Mouse (Mus musculus) liver, embryonic 12.5 days (tissue): ENCODE data around the gene Rsrc2. TPM values are rescaled to one million over a fixed set of nuclear protein-coding genes. Genes with fewer than 3 reads are reported as not detected.

Experiments
- ATAC-seq: fragments of 200-750 bp; cut with Nextera tagmentation; 2 replicates; pipeline ENCODE4 v1.8.0; 2017; ENCODE audit warnings: moderate number of reproducible peaks, mild to moderate bottlenecking, moderate library complexity
- H3K27ac ChIP-seq: fragments of 300-500 bp; sonication (generic); 2 replicates; pipeline ENCODE4 v1.5.1; 2016; ENCODE audit warnings: mild to moderate bottlenecking
- H3K27me3 ChIP-seq: fragments of 300-500 bp; sonication (generic); replicated peaks from 2 replicates; pipeline ENCODE4 v1.6.1; 2016; ENCODE audit warnings: mild to moderate bottlenecking, moderate library complexity
- H3K36me3 ChIP-seq: fragments of 300-500 bp; sonication (generic); 2 replicates; pipeline ENCODE4 v1.6.1; 2016; ENCODE audit warnings: mild to moderate bottlenecking, moderate library complexity
- H3K4me1 ChIP-seq: fragments of 300-500 bp; sonication (generic); 2 replicates; pipeline ENCODE4 v1.6.1; 2016
- H3K4me2 ChIP-seq: fragments of 300-500 bp; sonication (generic); 2 replicates; pipeline ENCODE4 v1.6.1; 2016; ENCODE audit warnings: mild to moderate bottlenecking, moderate library complexity
- H3K4me3 ChIP-seq: fragments of 300-500 bp; sonication (generic); 2 replicates; pipeline ENCODE4 v1.5.1; 2016; ENCODE audit warnings: mild to moderate bottlenecking, moderate library complexity
- H3K9ac ChIP-seq: fragments of 300-500 bp; sonication (generic); 2 replicates; pipeline ENCODE4 v1.6.1; 2016; ENCODE audit warnings: mild to moderate bottlenecking, moderate library complexity
- H3K9me3 ChIP-seq: fragments of 300-500 bp; sonication (generic); replicated peaks from 2 replicates; pipeline ENCODE4 v1.6.1; 2016; ENCODE audit warnings: mild to moderate bottlenecking, moderate library complexity
- WGBS: fragments of 180-500 bp; shearing (Covaris S2); methylation state at CpG from one replicate; pipeline ENCODE4 v1.1.7; 2016; ENCODE audit not compliant: insufficient replicate concordance; 5-methylcytosine and 5-hydroxymethylcytosine counted together
- polyA plus RNA-seq: library from polyadenylated mRNA; unstranded; fragments of >200 nt; fragmentation: Nextera tagmentation; extraction: Ambion mirVana; gene quantifications from 2 replicates; pipeline ENCODE4 v1.2.1, GENCODE M21; 2016

Rsrc2 gene
- polyA plus RNA-seq, 1 experiment from 2014 or later = 64.6 TPM

DNA sequence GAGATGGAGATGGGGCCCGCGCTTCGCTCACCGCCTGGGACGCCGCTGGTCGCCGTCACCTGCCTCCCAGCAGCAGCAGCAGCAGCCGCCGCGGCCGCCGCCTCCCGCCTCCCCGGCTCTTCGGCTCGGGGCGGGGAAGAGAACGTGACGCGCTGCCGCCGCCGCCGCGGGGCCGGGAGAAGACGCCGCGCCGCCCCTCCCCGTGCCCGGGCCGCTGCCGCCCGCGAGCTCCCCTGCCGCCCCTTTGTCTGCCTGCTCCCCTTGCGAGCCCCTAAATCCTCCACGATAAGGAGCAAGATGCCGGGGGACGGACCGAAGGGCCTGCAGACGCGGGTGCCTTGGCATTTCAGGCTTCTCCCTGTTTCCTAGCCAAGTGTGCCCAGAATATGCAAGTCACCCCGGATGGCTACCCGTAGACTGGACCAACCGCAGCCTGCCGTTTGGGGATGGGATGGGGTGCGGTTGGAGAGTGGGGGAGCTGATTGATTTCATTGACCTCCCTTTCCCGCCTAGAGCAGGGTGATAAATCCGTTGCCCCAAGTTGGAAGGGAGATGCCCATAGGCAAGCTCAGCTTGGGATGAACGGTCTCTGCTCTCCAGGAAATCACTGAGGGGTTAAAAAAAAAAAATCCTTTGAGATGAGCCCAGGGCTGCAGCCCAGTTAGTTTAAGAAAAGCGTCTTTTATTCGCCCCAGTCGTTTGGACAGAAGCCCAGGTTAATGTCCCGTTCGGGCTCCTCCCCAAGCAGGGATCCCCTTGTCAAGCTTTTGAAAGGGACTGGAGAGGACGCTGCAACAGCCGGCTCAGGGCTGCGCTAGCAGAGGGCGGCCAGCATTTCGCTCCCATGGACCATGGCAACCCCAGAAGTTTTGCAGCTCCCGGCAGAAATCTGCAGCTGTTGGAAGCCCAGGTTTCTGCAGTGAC, 64.7 kb downstream of the Rsrc2 start, which contains the start of gene Clip1:
Gene Clip1 (minus strand): TSS at position 398 of the 924 bp plus-strand sequence.
- Histone ChIP-seq H3K4me2 (peak within 1 kb of the TSS; percentile 99), H3K9ac (peak within 1 kb of the TSS; percentile 92), H3K27ac (peak within 1 kb of the TSS; percentile 76), H3K27me3 (peaks cover 22% of the 10 kb centered on the region), H3K4me1 (peaks cover 30% of the 10 kb centered on the region), H3K4me3 (peak within 1 kb of the TSS; percentile 76), H3K9me3 (no peaks in the 10 kb centered on the region), H3K36me3 (no peaks in the 10 kb centered on the region)
- peak; percentile 79 for ATAC-seq
- WGBS = 1% methylated on average over 52 of the region's 64 CpGs

DNA sequence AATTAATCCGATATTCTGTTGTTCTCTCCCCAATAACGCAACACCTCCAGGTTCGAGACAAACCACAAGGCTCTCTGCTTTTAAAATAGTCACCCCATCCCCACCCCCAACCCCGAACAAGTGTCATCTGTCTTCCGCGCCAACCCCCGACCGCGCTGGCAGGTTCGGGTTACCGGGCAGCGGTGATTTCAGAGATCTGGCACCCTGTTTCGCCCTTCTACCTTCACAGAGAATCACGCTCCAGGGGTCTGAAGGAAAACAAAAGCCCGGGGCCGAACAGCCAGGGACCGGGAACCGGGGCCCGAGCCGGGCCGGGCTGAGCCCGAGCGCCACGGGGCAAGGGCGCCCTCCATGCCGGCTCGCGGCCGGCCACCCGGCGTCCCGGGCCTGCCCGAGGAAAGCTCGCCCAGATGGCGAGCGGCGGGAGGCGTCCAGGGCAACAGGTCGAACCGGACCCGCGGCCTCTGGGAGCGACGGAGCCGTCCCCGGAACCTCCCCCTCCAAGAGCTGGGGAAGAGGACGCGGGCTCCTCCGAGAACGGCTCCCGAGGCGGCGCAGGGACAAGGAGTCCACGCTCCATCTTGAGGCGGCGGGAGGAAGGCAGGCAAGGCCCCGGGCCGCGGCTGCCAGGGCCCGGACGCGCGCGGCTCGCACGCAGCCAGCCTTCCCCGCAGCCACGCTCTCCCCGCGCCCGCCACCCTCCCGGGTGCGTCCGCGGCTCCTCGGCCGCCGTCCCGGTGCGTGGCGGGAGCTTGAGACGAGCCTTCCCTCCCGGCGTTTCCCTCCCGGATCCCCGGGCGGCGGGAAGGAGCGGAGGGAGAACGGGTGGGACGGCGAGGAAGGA, 65.6 kb downstream of the Rsrc2 start:
- peak overlapping the region; percentile 92 for H3K9ac ChIP-seq
- ATAC-seq = peak; percentile 73
- no peaks in the 10 kb centered on the region for H3K9me3 ChIP-seq
- peaks cover 34% of the 10 kb centered on the region for H3K4me1 ChIP-seq
- H3K36me3 ChIP-seq = no peaks in the 10 kb centered on the region
- H3K4me3 ChIP-seq = peak overlapping the region; percentile 76
- peak overlapping the region; percentile 76 for H3K27ac ChIP-seq
- peaks cover 22% of the 10 kb centered on the region for H3K27me3 ChIP-seq
- WGBS = 1% methylated on average over 76 of the region's 92 CpGs
- peak overlapping the region; percentile 99 for H3K4me2 ChIP-seq

DNA sequence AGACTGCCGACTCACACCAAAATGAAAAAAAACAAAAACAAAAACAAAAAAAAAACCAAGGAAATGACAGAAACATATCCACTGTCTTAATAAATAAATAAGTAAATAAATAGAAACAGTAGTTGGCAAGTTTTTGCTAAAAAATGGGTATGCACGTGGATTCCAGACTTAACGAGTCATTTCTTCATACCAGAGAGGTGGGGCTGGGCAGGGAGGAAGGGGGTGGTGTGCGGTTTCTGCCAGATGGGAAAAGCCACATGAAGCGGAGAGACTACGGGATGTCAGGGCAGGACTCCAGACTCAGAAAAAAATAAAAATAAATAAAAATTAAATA, 66.2 kb downstream of the Rsrc2 start:
- 6% methylated on average over 6 of the region's 6 CpGs for WGBS
- no peaks in the 10 kb centered on the region for H3K9me3 ChIP-seq
- H3K9ac ChIP-seq = peak overlapping the region; percentile 92
- ATAC-seq = 0 out of 2 replicates have a peak, but pooled peaks have one; percentile 8
- H3K27me3 ChIP-seq = peaks cover 22% of the 10 kb centered on the region
- peak overlapping the region; percentile 99 for H3K4me2 ChIP-seq
- peak overlapping the region; percentile 76 for H3K4me3 ChIP-seq
- no peaks in the 10 kb centered on the region for H3K36me3 ChIP-seq
- H3K27ac ChIP-seq = no peak overlapping the region; the same call in 1 of the 2 replicates
- peaks cover 34% of the 10 kb centered on the region for H3K4me1 ChIP-seq

DNA sequence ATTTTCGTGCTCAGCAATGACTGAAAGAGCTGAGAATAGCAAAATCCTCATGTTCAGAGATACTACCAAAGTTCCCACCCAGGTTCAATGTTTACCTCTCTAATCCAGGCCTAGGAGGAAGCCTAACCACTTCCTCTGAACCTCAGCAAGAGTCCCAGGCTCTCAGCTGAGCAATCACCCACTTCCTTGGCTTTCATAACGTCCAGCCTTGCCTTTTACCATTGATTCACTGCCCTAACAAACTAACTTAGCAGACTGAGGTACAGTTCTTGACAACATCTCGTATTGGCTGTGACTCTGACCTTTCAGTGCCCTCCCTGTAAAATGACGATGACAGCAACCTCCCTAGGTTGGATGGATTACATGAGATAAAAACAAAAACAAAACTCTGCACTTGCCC, 66.8 kb downstream of the Rsrc2 start:
- no peaks in the 10 kb centered on the region for H3K9me3 ChIP-seq
- H3K36me3 ChIP-seq = no peaks in the 10 kb centered on the region
- H3K4me3 ChIP-seq = peak overlapping the region; percentile 76
- H3K4me2 ChIP-seq = peak overlapping the region; percentile 99
- no peak overlapping the region for H3K9ac ChIP-seq
- peaks cover 34% of the 10 kb centered on the region for H3K4me1 ChIP-seq
- no peak for ATAC-seq
- 25% methylated on average over 4 of the region's 4 CpGs for WGBS
- H3K27me3 ChIP-seq = peaks cover 22% of the 10 kb centered on the region
- no peak overlapping the region for H3K27ac ChIP-seq

DNA sequence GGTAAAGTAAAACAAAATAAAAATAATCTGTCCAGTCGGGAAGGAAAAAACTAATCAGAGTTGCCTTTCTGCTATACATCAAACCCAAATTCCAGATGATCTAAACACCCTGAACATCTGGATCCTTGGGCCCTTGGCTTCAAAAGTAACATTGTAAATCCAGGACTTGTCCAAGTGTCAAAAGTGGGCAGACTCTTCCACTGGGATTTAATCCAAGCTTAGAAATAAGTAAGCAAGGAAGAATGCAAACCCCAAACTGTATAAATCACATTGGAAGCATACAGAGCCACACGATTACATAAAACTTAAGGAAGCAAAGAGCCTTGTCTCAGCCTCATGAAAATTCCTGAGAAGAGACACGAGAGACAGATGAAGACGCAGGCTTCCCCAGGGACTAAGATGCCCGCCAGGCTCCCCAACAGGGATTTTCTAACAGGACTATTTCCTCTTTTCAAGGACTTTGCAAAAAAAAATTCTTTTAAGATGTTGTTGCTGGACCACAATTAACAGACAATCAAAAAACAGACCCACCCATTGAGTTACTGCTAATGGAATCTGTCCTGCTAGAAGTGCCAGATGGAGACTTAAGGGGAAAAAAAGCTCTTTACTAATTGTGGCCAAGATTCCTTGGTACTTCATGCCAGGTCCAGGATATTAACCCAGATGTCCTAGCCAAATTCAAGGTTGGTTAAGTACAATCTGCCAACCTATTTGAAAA, 69.5 kb downstream of the Rsrc2 start:
- 65% methylated on average over 5 of the region's 5 CpGs for WGBS
- H3K27me3 ChIP-seq = peaks cover 5% of the 10 kb centered on the region
- H3K27ac ChIP-seq = no peak overlapping the region
- ATAC-seq = no peak
- no peaks in the 10 kb centered on the region for H3K36me3 ChIP-seq
- no peak overlapping the region for H3K4me3 ChIP-seq
- no peak overlapping the region for H3K4me2 ChIP-seq
- no peak overlapping the region for H3K9ac ChIP-seq
- peaks cover 36% of the 10 kb centered on the region for H3K4me1 ChIP-seq
- no peaks in the 10 kb centered on the region for H3K9me3 ChIP-seq

DNA sequence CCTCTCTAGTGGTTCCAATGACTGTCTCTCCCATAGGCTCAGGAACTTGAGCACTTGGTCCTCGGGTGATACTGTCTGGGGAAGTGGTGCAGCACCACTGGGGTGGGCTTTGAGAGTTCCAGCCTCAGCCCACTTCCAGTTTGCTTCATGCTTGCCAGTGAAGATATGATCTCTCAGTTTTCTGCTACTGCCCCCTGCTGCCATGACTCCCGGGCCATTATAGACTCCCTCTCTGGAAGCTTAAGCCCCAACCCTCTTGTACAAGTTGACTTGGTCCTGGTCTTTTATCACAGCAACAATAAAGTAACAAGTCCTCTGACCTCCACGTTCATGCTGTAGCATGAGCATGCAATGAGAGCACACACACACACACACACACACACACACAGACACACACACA, 70.1 kb downstream of the Rsrc2 start:
- peaks cover 35% of the 10 kb centered on the region for H3K4me1 ChIP-seq
- H3K27me3 ChIP-seq = no peaks in the 10 kb centered on the region
- no peaks in the 10 kb centered on the region for H3K9me3 ChIP-seq
- H3K27ac ChIP-seq = no peak overlapping the region
- no peak overlapping the region for H3K4me2 ChIP-seq
- WGBS = 40% methylated on average over 3 of the region's 3 CpGs
- no peaks in the 10 kb centered on the region for H3K36me3 ChIP-seq
- no peak for ATAC-seq
- no peak overlapping the region for H3K9ac ChIP-seq
- H3K4me3 ChIP-seq = no peak overlapping the region

Other genes with a start within 250 kb of the Rsrc2 start
- 0.20 TPM in 1 of 2 replicates, not detected in the other for gene B3gnt4, start 239.0 kb downstream of the Rsrc2 start, polyA plus RNA-seq
- gene Diablo, start 225.2 kb downstream of the Rsrc2 start, polyA plus RNA-seq = 71.6 and 75.7 TPM in 2 replicates
- gene Gm49027, start 223.9 kb downstream of the Rsrc2 start, polyA plus RNA-seq = 0.23 and 0.29 TPM in 2 replicates
- 22.6 and 24.1 TPM in 2 replicates for gene Vps33a, start 176.4 kb downstream of the Rsrc2 start, polyA plus RNA-seq
- 17.6 and 20.4 TPM in 2 replicates for gene Clip1, start 64.8 kb downstream of the Rsrc2 start, polyA plus RNA-seq
- 49.6 and 51.9 TPM in 2 replicates for gene Zcchc8, start 28.3 kb downstream of the Rsrc2 start, polyA plus RNA-seq
- 39.2 and 39.5 TPM in 2 replicates for gene Kntc1, start 302 bp upstream of the Rsrc2 start, polyA plus RNA-seq
- 0.17 and 0.18 TPM in 2 replicates for gene Hcar2, start 116.1 kb upstream of the Rsrc2 start, polyA plus RNA-seq
- 0.20 and 0.27 TPM in 2 replicates for gene Hcar1, start 130.6 kb upstream of the Rsrc2 start, polyA plus RNA-seq
- gene Denr, start 157.8 kb upstream of the Rsrc2 start, polyA plus RNA-seq = 97.4 and 98.3 TPM in 2 replicates
- gene Gm43518, start 178.0 kb upstream of the Rsrc2 start, polyA plus RNA-seq = 1.7 and 2.2 TPM in 2 replicates
- gene Ccdc62, start 181.3 kb upstream of the Rsrc2 start, polyA plus RNA-seq = 3.4 and 5.0 TPM in 2 replicates
- 15.2 and 16.7 TPM in 2 replicates for gene Hip1r, start 224.2 kb upstream of the Rsrc2 start, polyA plus RNA-seq